Mouse (Mus musculus) heart, embryonic 12.5 days (tissue): ENCODE measurements around the gene Gm10401. TPM values are rescaled to one million over a fixed set of nuclear protein-coding genes. Genes with fewer than 3 reads are reported as not detected.
"Not testable (repeated sequence)": the region's sequence is repeated elsewhere in the genome, so short reads cannot be mapped to it uniquely, and the experiment has no call there.

Experiments
- ATAC-seq: fragments of 200-750 bp; cut with Nextera tagmentation; 2 replicates; pipeline ENCODE4 v1.8.0; 2017; ENCODE audit warnings: moderate TSS enrichment, moderate library complexity; ENCODE audit not compliant: insufficient number of reproducible peaks, low FRiP score
- H3K27ac ChIP-seq: fragments of 300-500 bp; sonication (generic); 2 replicates; pipeline ENCODE4 v1.5.1; 2016; ENCODE audit warnings: mild to moderate bottlenecking, moderate library complexity; ENCODE audit not compliant: poor library complexity, severe bottlenecking
- H3K27me3 ChIP-seq: fragments of 300-500 bp; sonication (generic); replicated peaks from 2 replicates; pipeline ENCODE4 v1.6.1; 2016; ENCODE audit warnings: mild to moderate bottlenecking, moderate library complexity
- H3K36me3 ChIP-seq: fragments of 300-500 bp; sonication (generic); 2 replicates; pipeline ENCODE4 v1.6.1; 2016; ENCODE audit warnings: mild to moderate bottlenecking, moderate library complexity
- H3K4me1 ChIP-seq: fragments of 300-500 bp; sonication (generic); replicated peaks from 2 replicates; pipeline ENCODE4 v1.6.1; 2016; ENCODE audit warnings: mild to moderate bottlenecking
- H3K4me2 ChIP-seq: fragments of 300-500 bp; sonication (generic); 2 replicates; pipeline ENCODE4 v1.6.1; 2016; ENCODE audit warnings: mild to moderate bottlenecking, moderate library complexity
- H3K4me3 ChIP-seq: fragments of 300-500 bp; sonication (generic); 2 replicates; pipeline ENCODE4 v1.5.1; 2016; ENCODE audit warnings: mild to moderate bottlenecking
- H3K9ac ChIP-seq: fragments of 300-500 bp; sonication (generic); 2 replicates; pipeline ENCODE4 v1.6.1; 2016; ENCODE audit warnings: mild to moderate bottlenecking, moderate library complexity
- H3K9me3 ChIP-seq: fragments of 300-500 bp; sonication (generic); replicated peaks from 2 replicates; pipeline ENCODE4 v1.6.1; 2016; ENCODE audit warnings: mild to moderate bottlenecking, moderate library complexity
- WGBS: fragments of 180-500 bp; shearing (Covaris S2); methylation state at CpG from one replicate; pipeline ENCODE4 v1.1.7; 2016; 5-methylcytosine and 5-hydroxymethylcytosine counted together
- polyA plus RNA-seq: library from polyadenylated mRNA; unstranded; fragments of >200 nt; fragmentation: Nextera tagmentation; extraction: Ambion mirVana; gene quantifications from 2 replicates; pipeline ENCODE4 v1.2.1, GENCODE M21; 2016

The Gm10401 gene
- polyA plus RNA-seq, 1 experiment from 2014 or later: 14.1 TPM

GRCm38 (mm10) chr5:115118961-115119570 is 21.0 kb upstream of the Gm10401 start, which contains the start of gene Acads:
Gene Acads, minus strand, starts transcription at chr5:115119346.
- ATAC-seq: peak; percentile 95
- no peaks in the 10 kb centered on the region for H3K27me3 ChIP-seq
- H3K4me3 ChIP-seq: peak within 1 kb of the TSS; percentile 73
- peak within 1 kb of the TSS; percentile 88 for H3K9ac ChIP-seq
- peaks cover 47% of the 10 kb centered on the region for H3K36me3 ChIP-seq
- H3K4me1 ChIP-seq: peaks cover 3% of the 10 kb centered on the region; the same call in 1 of the 2 replicates
- WGBS: under 1% methylated on average over 39 of the region's 39 CpGs
- H3K9me3 ChIP-seq: 0 out of 2 replicates have a peak, but pooled peaks cover 4% of the 10 kb centered on the region
- H3K4me2 ChIP-seq: peak within 1 kb of the TSS; percentile 77
- peak within 1 kb of the TSS; percentile 44 for H3K27ac ChIP-seq

- ATAC-seq: no peak
- Histone ChIP-seq H3K9me3 (0 out of 2 replicates have a peak, but pooled peaks cover 4% of the 10 kb centered on the region), H3K4me3 (no peak overlapping the region), H3K27me3 (no peaks in the 10 kb centered on the region), H3K4me2 (no peak overlapping the region), H3K9ac (no peak overlapping the region), H3K4me1 (peaks cover 3% of the 10 kb centered on the region; the same call in 1 of the 2 replicates), H3K27ac (no peak overlapping the region), H3K36me3 (peaks cover 54% of the 10 kb centered on the region)
- WGBS: 93% methylated on average over 13 of the region's 13 CpGs
Observed at GRCm38 (mm10) chr5:115117467-115117866, 19.4 kb upstream of the Gm10401 start.

GRCm38 (mm10) chr5:115116426-115116825 is 18.3 kb upstream of the Gm10401 start:
- 79% methylated on average over 3 of the region's 3 CpGs for WGBS
- Histone ChIP-seq H3K4me3 (no peak overlapping the region), H3K4me1 (peaks cover 3% of the 10 kb centered on the region; the same call in 1 of the 2 replicates), H3K9me3 (0 out of 2 replicates have a peak, but pooled peaks cover 4% of the 10 kb centered on the region), H3K36me3 (peaks cover 61% of the 10 kb centered on the region), H3K27ac (no peak overlapping the region), H3K9ac (no peak overlapping the region), H3K27me3 (no peaks in the 10 kb centered on the region), H3K4me2 (no peak overlapping the region)
- ATAC-seq: no peak

- no peaks in the 10 kb centered on the region for H3K27me3 ChIP-seq
- H3K9me3 ChIP-seq: 0 out of 2 replicates have a peak, but pooled peaks cover 4% of the 10 kb centered on the region
- no peak for ATAC-seq
- H3K36me3 ChIP-seq: peaks cover 81% of the 10 kb centered on the region
- no peak overlapping the region for H3K9ac ChIP-seq
- H3K4me1 ChIP-seq: peaks cover 3% of the 10 kb centered on the region; the same call in 1 of the 2 replicates
- WGBS: 90% methylated on average over 8 of the region's 8 CpGs
- no peak overlapping the region for H3K4me2 ChIP-seq
- no peak overlapping the region for H3K4me3 ChIP-seq
- no peak overlapping the region for H3K27ac ChIP-seq
Observed at GRCm38 (mm10) chr5:115114501-115114900, 16.4 kb upstream of the Gm10401 start.

GRCm38 (mm10) chr5:115113244-115113643 is 15.1 kb upstream of the Gm10401 start:
- H3K4me2 ChIP-seq: no peak overlapping the region
- H3K9ac ChIP-seq: no peak overlapping the region
- H3K36me3 ChIP-seq: peaks cover 89% of the 10 kb centered on the region
- no peak overlapping the region for H3K27ac ChIP-seq
- WGBS: 93% methylated on average over 12 of the region's 12 CpGs
- no peaks in the 10 kb centered on the region for H3K4me1 ChIP-seq
- no peak for ATAC-seq
- no peak overlapping the region for H3K4me3 ChIP-seq
- 0 out of 2 replicates have a peak, but pooled peaks cover 4% of the 10 kb centered on the region for H3K9me3 ChIP-seq
- no peaks in the 10 kb centered on the region for H3K27me3 ChIP-seq

GRCm38 (mm10) chr5:115111156-115111555 is 13.1 kb upstream of the Gm10401 start:
- Histone ChIP-seq H3K4me1 (no peaks in the 10 kb centered on the region), H3K9me3 (no peaks in the 10 kb centered on the region), H3K9ac (no peak overlapping the region), H3K4me3 (no peak overlapping the region), H3K27ac (no peak overlapping the region), H3K27me3 (no peaks in the 10 kb centered on the region), H3K4me2 (no peak overlapping the region), H3K36me3 (peaks cover 85% of the 10 kb centered on the region)
- 94% methylated on average over 8 of the region's 8 CpGs for WGBS
- no peak for ATAC-seq

GRCm38 (mm10) chr5:115103253-115103652 is 5.2 kb upstream of the Gm10401 start:
- H3K4me3 ChIP-seq, H3K4me2 ChIP-seq, H3K9ac ChIP-seq, ATAC-seq, H3K9me3 ChIP-seq, H3K4me1 ChIP-seq, H3K27me3 ChIP-seq, H3K27ac ChIP-seq: not testable (repeated sequence)
- H3K36me3 ChIP-seq: peaks cover 61% of the 10 kb centered on the region
- WGBS: 94% methylated on average over 23 of the region's 23 CpGs

GRCm38 (mm10) chr5:115102231-115102630 is 4.1 kb upstream of the Gm10401 start:
- Histone ChIP-seq H3K27me3 (no peaks in the 10 kb centered on the region), H3K36me3 (peaks cover 64% of the 10 kb centered on the region), H3K9ac (no peak overlapping the region), H3K9me3 (no peaks in the 10 kb centered on the region), H3K4me1 (no peaks in the 10 kb centered on the region), H3K4me3 (no peak overlapping the region), H3K4me2 (no peak overlapping the region), H3K27ac (no peak overlapping the region)
- WGBS: 86% methylated on average over 2 of the region's 2 CpGs
- no peak for ATAC-seq

GRCm38 (mm10) chr5:115100473-115100872 is 2.4 kb upstream of the Gm10401 start:
- Histone ChIP-seq H3K4me2 (no peak overlapping the region), H3K4me3 (no peak overlapping the region), H3K4me1 (0 out of 2 replicates have a peak, but pooled peaks cover under 1% of the 10 kb centered on the region), H3K27ac (no peak overlapping the region), H3K9ac (no peak overlapping the region), H3K27me3 (no peaks in the 10 kb centered on the region), H3K9me3 (no peaks in the 10 kb centered on the region), H3K36me3 (peaks cover 74% of the 10 kb centered on the region)
- ATAC-seq: no peak
- WGBS: 84% methylated on average over 6 of the region's 6 CpGs

GRCm38 (mm10) chr5:115099991-115100390 is 1.9 kb upstream of the Gm10401 start:
- Histone ChIP-seq H3K9ac (0 out of 2 replicates have a peak overlapping the region, but pooled peaks have one; percentile 7), H3K27ac (no peak overlapping the region), H3K27me3 (no peaks in the 10 kb centered on the region), H3K4me1 (peaks cover 5% of the 10 kb centered on the region; the same call in 1 of the 2 replicates), H3K36me3 (peaks cover 77% of the 10 kb centered on the region), H3K4me3 (no peak overlapping the region), H3K4me2 (no peak overlapping the region), H3K9me3 (no peaks in the 10 kb centered on the region)
- ATAC-seq: no peak
- 87% methylated on average over 9 of the region's 9 CpGs for WGBS

- Histone ChIP-seq H3K36me3 (peaks cover 80% of the 10 kb centered on the region), H3K27ac (no peak overlapping the region), H3K9me3 (no peaks in the 10 kb centered on the region), H3K4me3 (no peak overlapping the region), H3K27me3 (no peaks in the 10 kb centered on the region), H3K4me2 (no peak overlapping the region), H3K9ac (no peak overlapping the region), H3K4me1 (peaks cover 8% of the 10 kb centered on the region; the same call in 1 of the 2 replicates)
- no peak for ATAC-seq
- WGBS: 81% methylated on average over 5 of the region's 5 CpGs
Observed at GRCm38 (mm10) chr5:115099530-115099929, 1.4 kb upstream of the Gm10401 start.
